Mouse (Mus musculus) mesoderm, embryonic 11.5 days (tissue): ENCODE data around the gene Rab33b.

Experiments used
- DNase-seq: peaks from one replicate; pipeline ENCODE4 v3.0.0-alpha.2; 2012; ENCODE audit warnings: low read depth, low spot score

Gene Rab33b

GRCm38 (mm10) chr3:51511983-51512382 is 28.3 kb downstream of the Rab33b start:
- no peak for DNase-seq

- no peak for DNase-seq
Observed at GRCm38 (mm10) chr3:51517467-51517866, 33.7 kb downstream of the Rab33b start.

GRCm38 (mm10) chr3:51517878-51518762 is 34.4 kb downstream of the Rab33b start:
- DNase-seq, result no peak

GRCm38 (mm10) chr3:51518763-51519121 is 35.0 kb downstream of the Rab33b start:
- no peak for DNase-seq

- no peak for DNase-seq
Observed at GRCm38 (mm10) chr3:51521262-51521661, 37.5 kb downstream of the Rab33b start.

GRCm38 (mm10) chr3:51525186-51525785 is 41.6 kb downstream of the Rab33b start:
- DNase-seq, result no peak

- DNase-seq, result no peak
Observed at GRCm38 (mm10) chr3:51526891-51527290, 43.2 kb downstream of the Rab33b start.

- DNase-seq, result peak; percentile 23
Observed at GRCm38 (mm10) chr3:51531473-51532281, 48.0 kb downstream of the Rab33b start.

GRCm38 (mm10) chr3:51532282-51532620 is 48.5 kb downstream of the Rab33b start:
- DNase-seq, result no peak

GRCm38 (mm10) chr3:51533573-51533972 is 49.9 kb downstream of the Rab33b start:
- no peak for DNase-seq

- no peak for DNase-seq
Observed at GRCm38 (mm10) chr3:51534013-51534412, 50.3 kb downstream of the Rab33b start.

GRCm38 (mm10) chr3:51539567-51540408 is 56.1 kb downstream of the Rab33b start:
- peak; percentile 79 for DNase-seq

- DNase-seq, result no peak
Observed at GRCm38 (mm10) chr3:51540659-51541058, 56.9 kb downstream of the Rab33b start.

GRCm38 (mm10) chr3:51544442-51545128 is 60.9 kb downstream of the Rab33b start:
- DNase-seq, result no peak
